Mouse (Mus musculus) urinary bladder, postnatal 10 days (tissue): ENCODE measurements around the gene Ralbp1.
A peak's percentile ranks its signal among the peaks of the same experiment; 100 is the strongest.

ENCODE experiments used
- DNase-seq: peaks from one replicate; pipeline ENCODE4 v3.0.0; 2022; ENCODE audit warnings: low spot score

Ralbp1 gene

GRCm38 (mm10) chr17:65889476-65889875 lies 3.9 kb upstream of the Ralbp1 start:
- no peak for DNase-seq

GRCm38 (mm10) chr17:65886571-65886970 lies 973 bp upstream of the Ralbp1 start:
- DNase-seq: no peak

GRCm38 (mm10) chr17:65885398-65885696 lies 251 bp downstream of the Ralbp1 start:
- DNase-seq: no peak

GRCm38 (mm10) chr17:65884691-65885397 lies 754 bp downstream of the Ralbp1 start:
- DNase-seq: peak; percentile 96

- no peak for DNase-seq
Observed at GRCm38 (mm10) chr17:65884061-65884669, 1.4 kb downstream of the Ralbp1 start.

GRCm38 (mm10) chr17:65877026-65877425 lies 8.6 kb downstream of the Ralbp1 start:
- DNase-seq: no peak

GRCm38 (mm10) chr17:65873834-65874233 lies 11.8 kb downstream of the Ralbp1 start:
- DNase-seq: no peak

GRCm38 (mm10) chr17:65873156-65873555 lies 12.4 kb downstream of the Ralbp1 start:
- DNase-seq: no peak

- no peak for DNase-seq
Observed at GRCm38 (mm10) chr17:65872652-65873051, 12.9 kb downstream of the Ralbp1 start.

GRCm38 (mm10) chr17:65872051-65872450 lies 13.5 kb downstream of the Ralbp1 start:
- DNase-seq: no peak

GRCm38 (mm10) chr17:65871641-65872041 lies 14.0 kb downstream of the Ralbp1 start:
- no peak for DNase-seq

GRCm38 (mm10) chr17:65870146-65870545 lies 15.5 kb downstream of the Ralbp1 start:
- DNase-seq: peak; percentile 43

- DNase-seq: no peak
Observed at GRCm38 (mm10) chr17:65869720-65870119, 15.9 kb downstream of the Ralbp1 start.

GRCm38 (mm10) chr17:65867996-65868395 lies 17.6 kb downstream of the Ralbp1 start:
- no peak for DNase-seq

GRCm38 (mm10) chr17:65866201-65866600 lies 19.4 kb downstream of the Ralbp1 start:
- DNase-seq: no peak

GRCm38 (mm10) chr17:65865265-65865664 lies 20.3 kb downstream of the Ralbp1 start:
- no peak for DNase-seq

- DNase-seq: no peak
Observed at GRCm38 (mm10) chr17:65864742-65865141, 20.9 kb downstream of the Ralbp1 start.

- DNase-seq: no peak
Observed at GRCm38 (mm10) chr17:65863830-65864229, 21.8 kb downstream of the Ralbp1 start.

GRCm38 (mm10) chr17:65862579-65862978 lies 23.0 kb downstream of the Ralbp1 start:
- DNase-seq: no peak

GRCm38 (mm10) chr17:65857617-65858016 lies 28.0 kb downstream of the Ralbp1 start:
- no peak for DNase-seq

- no peak for DNase-seq
Observed at GRCm38 (mm10) chr17:65854006-65854405, 31.6 kb downstream of the Ralbp1 start.

- DNase-seq: no peak
Observed at GRCm38 (mm10) chr17:65853326-65853725, 32.3 kb downstream of the Ralbp1 start.

GRCm38 (mm10) chr17:65851749-65852148 lies 33.8 kb downstream of the Ralbp1 start:
- no peak for DNase-seq

GRCm38 (mm10) chr17:65850487-65850886 lies 35.1 kb downstream of the Ralbp1 start:
- DNase-seq: no peak
